Mouse (Mus musculus) C2C12 (cell line): ENCODE results near the gene Unc79.

Experiments
- CEBPB ChIP-seq: IDR thresholded peaks from one replicate; pipeline ENCODE4 v1.6.1; 2011; ENCODE audit warnings: low read depth, mild to moderate bottlenecking, control low read depth, moderate library complexity
- CTCF ChIP-seq: IDR thresholded peaks from one replicate; pipeline ENCODE4 v1.5.1; 2011; ENCODE audit not compliant: control insufficient read depth, insufficient read depth, insufficient read length
- MAX ChIP-seq: IDR thresholded peaks from one replicate; pipeline ENCODE4 v1.6.1; 2011; ENCODE audit warnings: mild to moderate bottlenecking, control low read depth
- USF1 ChIP-seq: IDR thresholded peaks from one replicate; pipeline ENCODE4 v1.6.1; 2011; ENCODE audit warnings: low read depth, mild to moderate bottlenecking, control low read depth, moderate library complexity

DNA sequence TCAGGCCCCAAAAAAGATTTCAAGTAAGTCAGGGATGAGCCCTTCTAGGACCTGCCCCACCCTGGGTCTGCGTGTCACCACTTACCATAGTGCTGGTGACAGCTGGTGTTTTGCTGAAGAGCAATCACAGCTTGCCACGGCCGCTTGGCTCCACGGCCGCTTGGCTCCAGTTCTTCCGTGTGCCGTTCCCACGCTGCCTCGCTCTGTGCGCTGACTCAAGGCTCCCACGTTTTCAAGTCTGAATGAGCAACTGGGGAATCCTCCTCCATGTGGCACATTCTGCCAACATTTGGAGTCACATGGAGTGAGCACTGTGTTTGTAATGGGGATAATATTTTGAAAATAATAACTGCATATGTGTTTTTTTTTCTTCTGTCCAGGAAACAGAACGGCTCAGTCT is 241.1 kb downstream of the Unc79 start:
- TF ChIP-seq CTCF (no peak), MAX (no peak), USF1 (no peak), CEBPB (no peak)
